Mouse (Mus musculus) forebrain, embryonic 11.5 days (tissue): ENCODE results near the gene Pfkp. TPM values are rescaled to one million over a fixed set of nuclear protein-coding genes. Genes with fewer than 3 reads are reported as not detected.

Experiments
- ATAC-seq: fragments of 200-750 bp; cut with Nextera tagmentation; replicated peaks from 2 replicates; pipeline ENCODE4 v1.8.0; 2017; ENCODE audit warnings: moderate TSS enrichment; ENCODE audit not compliant: low FRiP score
- DNase-seq: peaks from one replicate; pipeline ENCODE4 v3.0.0-alpha.2; 2017; ENCODE audit warnings: low spot score
- H3K27ac ChIP-seq: fragments of 300-500 bp; sonication (generic); 2 replicates; pipeline ENCODE4 v1.5.1; 2014; ENCODE audit warnings: low read depth, low read length
- H3K27me3 ChIP-seq: fragments of 300-500 bp; sonication (generic); 2 replicates; pipeline ENCODE4 v1.6.1; 2014; ENCODE audit warnings: mild to moderate bottlenecking, low read length, mixed read lengths; ENCODE audit not compliant: control insufficient read depth, insufficient read depth
- H3K36me3 ChIP-seq: fragments of 300-500 bp; sonication (generic); 2 replicates; pipeline ENCODE4 v1.6.1; 2014; ENCODE audit warnings: mild to moderate bottlenecking, low read length, moderate library complexity, mixed read lengths; ENCODE audit not compliant: control insufficient read depth, insufficient read depth
- H3K4me1 ChIP-seq: fragments of 300-500 bp; sonication (generic); replicated peaks from 2 replicates; pipeline ENCODE4 v1.6.1; 2014; ENCODE audit warnings: low read length, mixed read lengths; ENCODE audit not compliant: control insufficient read depth, insufficient read depth
- H3K4me2 ChIP-seq: fragments of 300-500 bp; sonication (generic); 2 replicates; pipeline ENCODE4 v1.6.1; 2014; ENCODE audit warnings: low read depth, mild to moderate bottlenecking, low read length, moderate library complexity, mixed read lengths; ENCODE audit not compliant: severe bottlenecking
- H3K4me3 ChIP-seq: fragments of 300-500 bp; sonication (generic); 2 replicates; pipeline ENCODE4 v1.5.1; 2014; ENCODE audit warnings: low read depth, low read length
- H3K9ac ChIP-seq: fragments of 300-500 bp; sonication (generic); 2 replicates; pipeline ENCODE4 v1.6.1; 2014; ENCODE audit warnings: low read length
- H3K9me3 ChIP-seq: fragments of 300-500 bp; sonication (generic); 2 replicates; pipeline ENCODE4 v1.6.1; 2016; ENCODE audit warnings: low read length, mixed read lengths; ENCODE audit not compliant: control insufficient read depth
- whole genome bisulfite sequencing: fragments of 180-500 bp; shearing (Covaris S2); extraction: QIAGEN DNeasy Blood & Tissue Kit; methylation state at CpG from one replicate; pipeline ENCODE4 v1.1.7; 2014; 5-methylcytosine and 5-hydroxymethylcytosine counted together
- polyA plus RNA-seq: library from polyadenylated mRNA; unstranded; fragments of >200 nt; fragmentation: Nextera tagmentation; extraction: Ambion mirVana; gene quantifications from 2 replicates; pipeline ENCODE4 v1.2.1, GENCODE M21; 2014

The Pfkp gene
- polyA plus RNA-seq, 1 experiment from 2014 or later, result 17.3 TPM

GRCm38 (mm10) chr13:6583499-6584125, 65.0 kb downstream of the Pfkp start:
- H3K4me3 ChIP-seq, result no peak overlapping the region
- H3K9ac ChIP-seq, result no peak overlapping the region
- H3K27ac ChIP-seq, result no peak overlapping the region
- DNase-seq (no peak), ATAC-seq (0 out of 2 replicates have a peak, but pooled peaks have one; percentile 42)
- WGBS, result 81% methylated on average over 4 of the region's 4 CpGs
- no peaks in the 10 kb centered on the region for H3K27me3 ChIP-seq
- H3K36me3 ChIP-seq, result peaks cover 2% of the 10 kb centered on the region; the same call in 1 of the 2 replicates
- no peaks in the 10 kb centered on the region for H3K4me1 ChIP-seq
- H3K4me2 ChIP-seq, result no peak overlapping the region
- no peaks in the 10 kb centered on the region for H3K9me3 ChIP-seq

GRCm38 (mm10) chr13:6575920-6576509, 72.6 kb downstream of the Pfkp start:
- no peaks in the 10 kb centered on the region for H3K9me3 ChIP-seq
- no peak; the same call in 1 of the 2 replicates for ATAC-seq
- H3K27me3 ChIP-seq, result no peaks in the 10 kb centered on the region
- no peaks in the 10 kb centered on the region for H3K4me1 ChIP-seq
- no peak overlapping the region for H3K9ac ChIP-seq
- no peak for DNase-seq
- WGBS, result 96% methylated on average over 6 of the region's 6 CpGs
- H3K4me2 ChIP-seq, result no peak overlapping the region
- H3K36me3 ChIP-seq, result peaks cover 15% of the 10 kb centered on the region; the same call in 1 of the 2 replicates
- no peak overlapping the region for H3K27ac ChIP-seq
- no peak overlapping the region for H3K4me3 ChIP-seq

- Histone ChIP-seq H3K4me1 (no peaks in the 10 kb centered on the region), H3K36me3 (peaks cover 17% of the 10 kb centered on the region), H3K4me3 (no peak overlapping the region), H3K9ac (no peak overlapping the region), H3K4me2 (no peak overlapping the region), H3K9me3 (no peaks in the 10 kb centered on the region), H3K27ac (no peak overlapping the region), H3K27me3 (no peaks in the 10 kb centered on the region)
- DNase-seq, result no peak
- 94% methylated on average over 5 of the region's 5 CpGs for WGBS
- no peak for ATAC-seq
Measured at GRCm38 (mm10) chr13:6565571-6565970, 83.0 kb downstream of the Pfkp start.

- no peaks in the 10 kb centered on the region for H3K4me1 ChIP-seq
- H3K4me3 ChIP-seq, result no peak overlapping the region
- 95% methylated on average over 2 of the region's 2 CpGs for WGBS
- no peaks in the 10 kb centered on the region for H3K9me3 ChIP-seq
- no peak for DNase-seq
- no peak for ATAC-seq
- no peak overlapping the region for H3K9ac ChIP-seq
- peaks cover 13% of the 10 kb centered on the region; the same call in 1 of the 2 replicates for H3K36me3 ChIP-seq
- H3K4me2 ChIP-seq, result no peak overlapping the region
- H3K27ac ChIP-seq, result no peak overlapping the region
- no peaks in the 10 kb centered on the region for H3K27me3 ChIP-seq
Measured at GRCm38 (mm10) chr13:6562409-6562808, 86.2 kb downstream of the Pfkp start.

GRCm38 (mm10) chr13:6557771-6558170, 90.8 kb downstream of the Pfkp start:
- Histone ChIP-seq H3K4me3 (no peak overlapping the region), H3K4me1 (no peaks in the 10 kb centered on the region), H3K9ac (no peak overlapping the region), H3K4me2 (no peak overlapping the region), H3K27me3 (no peaks in the 10 kb centered on the region), H3K9me3 (no peaks in the 10 kb centered on the region), H3K27ac (no peak overlapping the region), H3K36me3 (peaks cover 3% of the 10 kb centered on the region; the same call in 1 of the 2 replicates)
- ATAC-seq (no peak), DNase-seq (no peak)
- 95% methylated on average over 7 of the region's 7 CpGs for WGBS

- Histone ChIP-seq H3K9me3 (no peaks in the 10 kb centered on the region), H3K36me3 (peaks cover 3% of the 10 kb centered on the region; the same call in 1 of the 2 replicates), H3K4me1 (no peaks in the 10 kb centered on the region), H3K4me3 (no peak overlapping the region), H3K9ac (no peak overlapping the region), H3K4me2 (no peak overlapping the region), H3K27me3 (no peaks in the 10 kb centered on the region), H3K27ac (no peak overlapping the region)
- DNase-seq, result no peak
- no peak for ATAC-seq
- 93% methylated on average over 11 of the region's 11 CpGs for WGBS
Measured at GRCm38 (mm10) chr13:6555656-6556055, 92.9 kb downstream of the Pfkp start.

GRCm38 (mm10) chr13:6553708-6554107, 94.9 kb downstream of the Pfkp start:
- H3K9ac ChIP-seq, result no peak overlapping the region
- H3K27ac ChIP-seq, result no peak overlapping the region
- H3K9me3 ChIP-seq, result no peaks in the 10 kb centered on the region
- H3K27me3 ChIP-seq, result no peaks in the 10 kb centered on the region
- no peak for DNase-seq
- ATAC-seq, result no peak
- 100% methylated on average over 2 of the region's 2 CpGs for WGBS
- peaks cover 3% of the 10 kb centered on the region; the same call in 1 of the 2 replicates for H3K36me3 ChIP-seq
- no peak overlapping the region for H3K4me3 ChIP-seq
- no peak overlapping the region for H3K4me2 ChIP-seq
- H3K4me1 ChIP-seq, result no peaks in the 10 kb centered on the region

GRCm38 (mm10) chr13:6535287-6535932, 113.2 kb downstream of the Pfkp start:
- ATAC-seq (no peak), DNase-seq (no peak)
- H3K4me3 ChIP-seq, result no peak overlapping the region
- H3K27ac ChIP-seq, result no peak overlapping the region
- WGBS, result 61% methylated on average over 6 of the region's 6 CpGs
- H3K36me3 ChIP-seq, result no peaks in the 10 kb centered on the region
- no peaks in the 10 kb centered on the region for H3K4me1 ChIP-seq
- no peak overlapping the region for H3K4me2 ChIP-seq
- no peak overlapping the region for H3K9ac ChIP-seq
- H3K27me3 ChIP-seq, result no peaks in the 10 kb centered on the region
- no peaks in the 10 kb centered on the region for H3K9me3 ChIP-seq
